In genomic region chr2:78064321-78065037, GRCm38 (mm10) we compare ENCODE assay signal across 13 mouse cellular contexts.
DNase-seq lines count a peak whose midpoint lies in the region; ATAC-seq and TF ChIP-seq lines count a peak whose summit lies in the region.
"Had no signal": no experiment of that assay in that cellular context is flagged by ENCODE, and none has a peak within 500 bp of the region (broad histone marks: within the 10 kb centered on the region; RNA-seq: fewer than 3 reads in every experiment).

No protein-coding gene starts in this region.

- ATAC-seq in forebrain, embryonic 13.5 days: peak; percentile 76
- peak; percentile 56; the same call in 1 of the 2 replicates for ATAC-seq in hindbrain, postnatal 0 days
- no peak for ATAC-seq in midbrain, postnatal 0 days (ENCODE audit: low FRiP score)
- ATAC-seq: intestine, embryonic 15.5 days had no signal

- no peak overlapping the region for H3K27ac ChIP-seq in forebrain, embryonic 13.5 days
- H3K27ac ChIP-seq in hindbrain, postnatal 0 days: no peak overlapping the region
- no peak overlapping the region for H3K27ac ChIP-seq in midbrain, postnatal 0 days (ENCODE audit: low read depth, low read length)
- H3K27ac ChIP-seq: heart, embryonic 15.5 days; intestine, embryonic 15.5 days; liver, embryonic 15.5 days had no signal

- no peak overlapping the region for H3K4me2 ChIP-seq in forebrain, embryonic 13.5 days
- H3K4me2 ChIP-seq in hindbrain, postnatal 0 days (ENCODE audit: low read depth, low read length): no peak overlapping the region
- H3K4me2 ChIP-seq in midbrain, postnatal 0 days (ENCODE audit: low read depth, low read length, poor library complexity, severe bottlenecking): no peak overlapping the region
- H3K4me2 ChIP-seq: heart, embryonic 15.5 days; intestine, embryonic 15.5 days; liver, embryonic 15.5 days had no signal

- peaks cover 7% of the 10 kb centered on the region; the same call in 1 of the 2 replicates for H3K4me1 ChIP-seq in forebrain, embryonic 13.5 days
- H3K4me1 ChIP-seq in hindbrain, postnatal 0 days (ENCODE audit: insufficient read depth, low read length): 0 out of 2 replicates have a peak, but pooled peaks cover 5% of the 10 kb centered on the region
- 0 out of 2 replicates have a peak, but pooled peaks cover 3% of the 10 kb centered on the region for H3K4me1 ChIP-seq in midbrain, postnatal 0 days (ENCODE audit: insufficient read depth, low read length)
- H3K4me1 ChIP-seq: heart, embryonic 15.5 days; intestine, embryonic 15.5 days; liver, embryonic 15.5 days had no signal

- 0 out of 2 replicates have a peak, but pooled peaks have one; percentile 6 for TF ChIP-seq CTCF in hindbrain, postnatal 0 days (IDR thresholded peaks at IDR 0.05; ENCODE audit: low read depth)
- TF ChIP-seq CTCF in midbrain, postnatal 0 days (IDR thresholded peaks at IDR 0.05): peak; percentile 12; the same call in 1 of the 2 replicates

- no peaks in the 10 kb centered on the region for H3K27me3 ChIP-seq in forebrain, embryonic 13.5 days
- no peaks in the 10 kb centered on the region for H3K27me3 ChIP-seq in hindbrain, postnatal 0 days (ENCODE audit: insufficient read depth, low read length)
- no peaks in the 10 kb centered on the region for H3K27me3 ChIP-seq in midbrain, postnatal 0 days (ENCODE audit: insufficient read depth, low read length)
- H3K27me3 ChIP-seq: heart, embryonic 15.5 days; intestine, embryonic 15.5 days; liver, embryonic 15.5 days had no signal

- WGBS in forebrain, embryonic 13.5 days: 45% methylated on average over 16 of the region's 16 CpGs
- WGBS in hindbrain, postnatal 0 days: 25% methylated on average over 16 of the region's 16 CpGs
- 20% methylated on average over 16 of the region's 16 CpGs for WGBS in midbrain, postnatal 0 days

- no peaks in the 10 kb centered on the region for H3K36me3 ChIP-seq in forebrain, embryonic 13.5 days (ENCODE audit: poor library complexity, severe bottlenecking)
- no peaks in the 10 kb centered on the region for H3K36me3 ChIP-seq in hindbrain, postnatal 0 days (ENCODE audit: insufficient read depth, low read length)
- no peaks in the 10 kb centered on the region for H3K36me3 ChIP-seq in midbrain, postnatal 0 days (ENCODE audit: insufficient read depth, low read length)
- H3K36me3 ChIP-seq: heart, embryonic 15.5 days; intestine, embryonic 15.5 days; liver, embryonic 15.5 days had no signal

- no peak overlapping the region for H3K9ac ChIP-seq in forebrain, embryonic 13.5 days
- H3K9ac ChIP-seq in hindbrain, postnatal 0 days (replicated peaks; ENCODE audit: low read length): no peak overlapping the region
- no peak overlapping the region for H3K9ac ChIP-seq in midbrain, postnatal 0 days (replicated peaks; ENCODE audit: low read length, poor library complexity, severe bottlenecking)
- H3K9ac ChIP-seq: heart, embryonic 15.5 days; intestine, embryonic 15.5 days; liver, embryonic 15.5 days had no signal

- peak; percentile 88 for DNase-seq in embryo, embryonic 10 days (ENCODE audit: low spot score)
- peak; percentile 52 for DNase-seq in hindbrain, postnatal 0 days (ENCODE audit: low spot score)
- peak; percentile 40 for DNase-seq in midbrain, postnatal 0 days (ENCODE audit: low spot score)
- no peak for DNase-seq in T-cell, adult 2 months (ENCODE audit: low spot score)
- DNase-seq in MN1 (ENCODE audit: low spot score): no peak
- DNase-seq in spleen, adult 18-20 months: no peak
- no peak for DNase-seq in right cerebral cortex, adult 18-20 months
- DNase-seq: cerebellum, postnatal 25 days; gastrocnemius, postnatal 25 days had no signal

- no peak overlapping the region for H3K4me3 ChIP-seq in forebrain, embryonic 13.5 days
- no peak overlapping the region for H3K4me3 ChIP-seq in hindbrain, postnatal 0 days (ENCODE audit: low read length)
- no peak overlapping the region for H3K4me3 ChIP-seq in midbrain, postnatal 0 days (ENCODE audit: low read depth, low read length)
- H3K4me3 ChIP-seq: heart, embryonic 15.5 days; intestine, embryonic 15.5 days; liver, embryonic 15.5 days had no signal

- no peaks in the 10 kb centered on the region for H3K9me3 ChIP-seq in forebrain, embryonic 13.5 days (replicated peaks)
- H3K9me3 ChIP-seq in hindbrain, postnatal 0 days (ENCODE audit: low read length): no peaks in the 10 kb centered on the region
- H3K9me3 ChIP-seq in midbrain, postnatal 0 days (ENCODE audit: low read length): no peaks in the 10 kb centered on the region
- H3K9me3 ChIP-seq: heart, embryonic 15.5 days; intestine, embryonic 15.5 days; liver, embryonic 15.5 days had no signal

Comparison
In these comparisons a context has a peak if more than half of its experiments do, and no peak if none do; other contexts are left out.
1. DNase-seq: peak in embryo, embryonic 10 days (single experiment), hindbrain, postnatal 0 days (single experiment) and midbrain, postnatal 0 days (single experiment); none in T-cell, adult 2 months (single experiment), MN1 (single experiment), spleen, adult 18-20 months (0 of 2) and right cerebral cortex, adult 18-20 months (single experiment).